Mouse (Mus musculus) erythroblast, adult 5-6 weeks (primary cell): Measurements from ENCODE around the gene Gdnf. TPM values are rescaled to one million over a fixed set of nuclear protein-coding genes. Genes with fewer than 3 reads are reported as not detected.

Experiments used
- ATAC-seq: replicated peaks from 2 replicates; pipeline ENCODE4 v1.8.0; 2016; ENCODE audit warnings: moderate number of reproducible peaks, mild to moderate bottlenecking, moderate TSS enrichment, inconsistent platforms; ENCODE audit not compliant: poor library complexity, low FRiP score, severe bottlenecking
- total RNA-seq, 2 experiments: library from RNA; stranded (forward) in 1 of 2; stranded (reverse) in 1 of 2; fragments of 150-400 nt in 1 of 2; fragments of 200-764, 138-1000 nt in 1 of 2; gene quantifications; 2 replicates each; pipeline versions ENCODE4 v1.2.3 to v1.2.4; 2015 to 2017; ENCODE audit warnings: low replicate concordance in 2 of 2

Gdnf gene
- total RNA-seq, 2 experiments from 2014 or later: not detected

GRCm38 (mm10) chr15:7857418-7857817, 46.8 kb downstream of the Gdnf start:
- no peak for ATAC-seq

- no peak for ATAC-seq
Measured at GRCm38 (mm10) chr15:7858841-7859240, 48.2 kb downstream of the Gdnf start.

GRCm38 (mm10) chr15:7862890-7863289, 52.2 kb downstream of the Gdnf start:
- ATAC-seq: no peak

- no peak for ATAC-seq
Measured at GRCm38 (mm10) chr15:7863328-7863727, 52.7 kb downstream of the Gdnf start.

DNA sequence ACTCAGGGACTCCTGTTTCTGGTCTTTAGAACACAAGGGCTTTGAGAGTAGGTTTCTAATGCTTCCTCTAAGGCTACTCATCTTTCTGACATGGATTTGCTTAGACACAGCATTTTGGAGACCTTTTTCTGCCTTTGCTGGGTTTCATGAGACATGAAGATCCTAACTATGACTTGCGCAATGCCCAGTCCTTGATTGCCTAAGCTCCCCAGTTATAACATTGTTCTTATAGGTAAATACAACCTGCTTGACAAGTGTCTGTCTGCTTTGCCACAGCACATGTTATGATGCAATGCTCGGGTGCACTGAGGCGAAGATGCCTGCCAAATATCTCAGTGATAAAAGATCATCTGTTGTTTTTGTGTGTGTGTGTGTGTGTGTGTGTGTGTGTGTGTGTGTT, 54.7 kb downstream of the Gdnf start:
- no peak for ATAC-seq

- no peak for ATAC-seq
Measured at GRCm38 (mm10) chr15:7872473-7872872, 61.8 kb downstream of the Gdnf start.

DNA sequence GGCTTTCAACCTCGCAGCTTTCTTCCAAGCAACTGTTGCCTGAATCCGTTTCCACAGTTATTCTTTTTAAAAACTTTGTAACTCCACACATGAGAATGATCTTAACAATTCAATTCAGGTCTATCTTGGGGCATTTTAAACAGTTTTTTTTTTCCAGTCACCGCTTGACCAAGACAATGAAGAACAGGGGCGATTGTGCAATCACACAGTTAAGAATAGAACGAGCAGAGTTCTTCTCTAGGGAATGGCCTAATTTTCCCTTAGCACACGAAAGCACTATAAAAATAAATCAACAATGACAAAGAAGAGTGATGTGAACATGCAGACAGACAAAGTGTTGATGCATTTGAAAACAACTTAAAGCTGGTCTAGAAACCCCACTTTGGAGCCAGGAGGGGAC, 65.2 kb downstream of the Gdnf start:
- ATAC-seq: no peak

DNA sequence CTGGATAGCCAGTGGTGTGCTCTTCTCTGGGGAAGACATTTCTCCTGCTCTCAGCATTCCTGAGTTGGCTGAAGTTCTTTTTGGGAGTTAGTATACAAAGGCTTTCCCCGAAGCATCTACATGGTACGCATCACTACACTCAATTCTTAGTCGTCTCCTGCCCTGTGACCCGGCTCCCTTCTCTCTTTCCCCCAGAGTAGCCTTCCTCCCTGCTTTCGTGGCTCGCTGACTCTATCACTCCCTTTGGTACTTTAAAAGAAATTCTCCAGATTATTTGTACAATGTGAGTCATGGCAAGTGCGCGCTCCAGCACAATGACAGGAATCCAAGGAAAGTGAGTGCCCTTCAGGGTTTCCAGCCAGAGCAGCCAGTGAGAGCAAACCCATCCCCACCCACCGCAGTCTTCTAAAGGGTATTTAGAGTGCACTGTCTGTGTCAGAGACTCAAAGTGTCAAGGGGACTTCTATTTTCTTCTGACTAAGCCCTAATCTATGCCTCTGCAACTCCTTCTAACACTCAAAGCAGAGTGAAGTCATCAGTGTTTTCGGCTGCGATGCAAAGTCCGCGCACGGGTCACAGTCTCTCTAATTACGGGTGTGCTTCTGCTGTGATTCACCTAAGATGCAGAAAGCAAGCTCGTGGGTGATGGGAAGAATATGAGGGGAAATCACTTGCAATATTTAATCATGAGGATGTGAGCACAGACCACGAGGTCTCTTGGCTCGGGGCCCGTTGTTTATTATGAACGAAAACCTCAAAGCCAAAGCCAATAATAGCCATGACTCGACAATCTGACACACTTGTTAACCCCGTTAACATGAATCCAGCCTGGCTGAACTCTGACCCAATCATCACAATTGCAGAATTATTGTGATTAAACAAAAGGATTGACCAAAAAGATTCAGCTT, 67.2 kb downstream of the Gdnf start:
- ATAC-seq: no peak

DNA sequence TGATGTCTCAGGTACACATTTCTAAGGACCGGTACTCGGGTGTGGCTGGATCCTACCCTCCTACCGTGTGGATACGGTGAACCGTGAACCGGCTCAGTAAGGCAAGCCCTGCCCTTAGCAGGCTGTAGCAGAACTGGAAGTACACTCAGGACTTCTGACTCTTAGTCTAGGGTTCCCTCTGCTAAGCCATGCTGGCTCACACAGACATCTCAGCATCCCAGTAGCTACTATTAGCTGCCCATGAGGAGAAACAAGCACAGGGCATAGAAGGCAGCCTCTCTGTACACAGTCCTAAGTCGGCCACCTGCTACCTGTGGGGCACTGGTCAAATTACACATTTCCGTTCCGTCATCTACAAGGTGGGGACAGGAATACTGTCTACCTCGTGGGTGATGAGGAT, 68.2 kb downstream of the Gdnf start:
- no peak for ATAC-seq

DNA sequence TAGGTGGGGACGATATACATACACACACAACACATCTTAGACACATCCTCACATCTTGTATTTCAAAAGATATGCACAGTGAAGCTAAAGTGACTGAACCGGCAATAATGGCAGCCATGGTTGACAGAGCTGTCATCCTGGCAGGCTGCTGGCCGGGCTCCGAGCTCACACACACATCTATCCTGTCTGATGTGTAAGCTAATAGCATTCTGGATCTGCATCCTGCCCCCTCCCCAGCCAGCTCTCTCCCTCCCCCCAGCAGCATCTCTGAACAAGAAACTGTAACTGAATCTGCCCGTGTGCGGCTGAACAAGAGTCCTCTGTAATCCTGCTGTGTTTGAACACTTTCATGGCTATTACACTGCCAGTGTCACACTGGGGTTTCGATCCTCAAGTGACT, 69.3 kb downstream of the Gdnf start:
- no peak for ATAC-seq

- ATAC-seq: no peak
Measured at GRCm38 (mm10) chr15:7884181-7884580, 73.5 kb downstream of the Gdnf start.

DNA sequence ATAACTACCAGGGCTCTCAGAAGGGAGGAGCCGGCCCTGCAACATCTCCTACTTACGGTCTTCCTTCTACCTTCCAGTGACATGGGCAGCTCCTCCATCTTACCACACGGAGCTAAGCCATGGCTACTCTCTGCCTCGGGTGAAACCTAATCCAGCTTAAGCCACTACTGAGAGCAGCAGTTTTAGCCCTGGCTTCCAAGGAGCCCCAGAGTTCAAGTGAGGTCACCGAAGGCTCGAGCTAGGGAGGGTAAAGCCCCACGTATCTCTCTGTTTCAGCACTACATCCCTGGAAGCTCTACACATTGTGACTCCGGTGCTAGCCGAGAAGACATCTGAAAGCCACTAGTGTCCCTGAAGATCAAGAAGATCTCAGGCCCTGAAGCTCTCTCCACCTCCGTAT, 74.5 kb downstream of the Gdnf start:
- ATAC-seq: no peak

GRCm38 (mm10) chr15:7886591-7886990, 75.9 kb downstream of the Gdnf start:
- no peak for ATAC-seq
